Mouse (Mus musculus) heart, postnatal 36 days (tissue): Measurements from ENCODE around the gene Nol11. TPM values are rescaled to one million over a fixed set of nuclear protein-coding genes. Genes with fewer than 3 reads are reported as not detected.
"Not testable (repeated sequence)": the region's sequence is repeated elsewhere in the genome, so short reads cannot be mapped to it uniquely, and the experiment has no call there.

Experiments used
- DNase-seq, 2 experiments: peaks; one replicate each; pipeline ENCODE4 v3.0.0; 2021 to 2022
- intact Hi-C: fragments of 180-260 bp; cut with DNase I; formaldehyde crosslinking; loops from one replicate; pipeline ENCODE4 v1.15.1; 2025
- total RNA-seq, 2 experiments: library from RNA; stranded (reverse); gene quantifications; 2 replicates each; pipeline ENCODE4 v1.2.3; 2021

The Nol11 gene
- total RNA-seq, 2 experiments from 2014 or later, result 17.1 to 19.3 TPM

DNA sequence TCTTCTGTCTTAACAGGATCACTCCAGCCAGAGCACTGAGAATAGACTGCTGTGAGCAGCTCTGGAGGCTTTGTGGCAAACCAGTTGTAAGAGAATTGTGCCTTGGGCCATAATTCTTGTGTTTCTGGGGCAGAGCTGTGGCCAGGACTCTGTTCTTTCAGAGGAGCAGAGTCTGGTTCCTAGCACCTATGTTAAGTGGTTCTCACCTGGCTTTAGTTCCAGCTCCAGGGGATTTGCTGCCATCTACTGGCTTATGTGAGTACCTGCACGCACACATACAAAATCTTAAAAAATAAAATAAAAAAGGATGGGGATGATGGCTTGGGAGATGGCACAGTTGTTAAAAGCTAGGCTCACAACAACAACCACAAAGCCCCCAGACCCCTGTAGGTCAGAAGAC lies 30.1 kb downstream of the Nol11 start:
- no peak for DNase-seq
- intact Hi-C loops, result no loop called here

DNA sequence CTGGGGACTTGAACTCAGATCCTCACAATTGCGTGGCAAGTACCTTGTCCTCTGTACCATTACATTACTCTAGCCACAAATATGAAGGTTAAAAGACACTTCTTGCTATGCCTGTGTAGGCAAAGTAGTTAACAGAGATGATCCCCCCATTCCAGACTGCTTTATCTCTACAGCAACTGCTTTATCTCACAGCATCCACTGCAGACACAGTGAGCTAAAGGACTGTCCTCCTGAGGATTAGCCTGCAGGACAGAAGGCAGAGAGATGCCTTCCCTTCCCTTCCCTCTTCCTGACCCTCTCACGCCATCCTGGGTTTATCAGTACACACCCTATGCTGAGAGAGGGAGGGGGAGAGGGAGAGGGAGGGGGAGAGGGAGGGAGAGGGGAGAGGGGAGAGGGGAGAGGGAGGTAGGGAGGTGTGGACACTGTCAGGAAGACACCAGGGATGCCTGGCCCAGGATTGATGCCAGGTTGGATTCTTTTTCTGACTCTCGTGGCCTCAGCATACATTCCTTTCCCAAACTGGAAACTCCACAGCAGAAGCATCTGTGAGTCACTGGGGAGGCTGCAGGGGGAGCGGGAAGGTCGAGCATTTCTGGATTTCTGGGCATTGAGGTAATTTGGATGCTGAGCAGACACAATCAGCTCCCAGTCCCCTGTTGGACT lies 32.1 kb downstream of the Nol11 start:
- no peak for DNase-seq
- intact Hi-C loops, result no loop called here

DNA sequence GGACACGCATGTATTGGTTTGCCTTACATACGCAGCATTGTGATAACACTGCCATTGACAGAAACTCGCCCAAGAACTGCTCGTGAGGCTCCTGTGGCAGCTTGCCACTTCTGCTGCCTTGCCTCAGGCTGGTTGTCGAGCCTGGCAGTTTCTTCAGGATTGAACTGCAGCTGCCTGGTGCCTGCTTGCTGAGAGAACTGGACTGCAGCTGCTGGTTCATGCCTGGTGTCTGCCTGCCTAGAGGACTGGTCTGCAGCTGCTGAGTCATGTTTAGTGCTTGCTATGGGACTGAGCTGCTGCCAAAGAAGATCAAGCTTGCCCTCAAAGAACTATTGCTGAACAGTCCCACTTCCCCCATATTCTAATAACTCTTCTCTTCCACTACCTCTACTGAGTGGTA lies 33.9 kb downstream of the Nol11 start:
- intact Hi-C loops, result no loop called here
- no peak for DNase-seq

DNA sequence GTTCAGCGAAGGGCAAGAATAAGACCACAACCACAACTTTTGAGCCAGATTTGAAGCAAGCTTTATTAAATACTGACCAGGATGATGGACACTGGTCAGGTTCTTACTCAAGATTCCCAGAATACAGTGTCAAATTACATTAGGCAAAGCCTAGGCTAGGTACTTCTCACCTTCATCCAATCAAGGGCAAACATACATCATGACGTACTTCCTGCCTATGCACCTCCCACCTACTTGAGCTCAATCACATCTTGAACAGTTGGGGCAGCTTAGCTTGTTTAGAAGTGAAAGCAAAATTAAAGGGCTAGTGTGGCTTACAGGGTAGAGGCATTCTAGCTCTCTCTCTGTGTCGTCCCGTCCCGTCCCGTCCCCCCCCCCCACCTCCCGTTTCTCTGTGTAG lies 34.8 kb downstream of the Nol11 start:
- no peak for DNase-seq
- intact Hi-C loops, result loop anchor here (5.0 kb wide), 1 partner anchor 47 kb away; no protein-coding TSS in a partner anchor

DNA sequence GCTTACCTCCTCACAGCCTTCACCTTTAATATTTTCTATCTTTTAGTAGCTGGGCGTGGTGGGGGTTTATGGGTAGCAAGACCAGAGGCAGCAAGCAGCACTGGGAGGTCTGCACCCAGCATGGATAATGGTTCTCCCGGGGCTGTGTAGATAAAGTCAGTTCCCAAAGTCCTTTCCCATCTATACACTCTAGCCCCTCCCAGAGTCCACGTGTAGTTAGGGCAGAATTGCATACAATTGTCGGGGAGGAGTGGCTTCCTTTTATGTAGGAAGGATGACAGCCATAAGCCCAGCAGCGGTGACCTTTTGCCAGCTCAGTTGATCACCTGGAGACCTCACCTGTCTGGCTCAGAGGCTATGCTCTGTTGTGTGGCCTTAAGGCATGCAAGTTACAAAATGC lies 35.5 kb downstream of the Nol11 start:
- no peak for DNase-seq
- intact Hi-C loops, result loop anchor here (5.0 kb wide), 1 partner anchor 46 kb away; no protein-coding TSS in a partner anchor

DNA sequence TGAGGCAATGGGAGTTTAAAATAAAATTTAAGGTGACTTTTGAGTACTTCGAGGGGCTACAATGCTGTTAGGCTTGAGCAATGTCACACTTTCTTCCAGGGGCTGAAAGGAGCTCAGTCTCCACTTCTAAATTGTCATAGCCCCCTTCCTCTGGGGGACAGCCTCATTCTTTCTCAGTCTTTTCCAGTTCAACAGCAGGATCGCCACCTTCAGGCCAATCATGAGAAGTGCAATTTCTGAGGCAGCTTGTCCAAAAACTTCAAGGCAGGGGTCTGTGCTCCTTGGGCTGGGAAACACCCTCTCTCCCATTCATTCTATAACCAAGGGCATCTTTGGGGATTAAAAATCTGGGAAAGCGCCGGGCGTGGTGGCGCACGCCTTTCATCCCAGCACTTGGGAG lies 37.4 kb downstream of the Nol11 start:
- intact Hi-C loops, result loop anchor here (5.0 kb wide), 1 partner anchor 45 kb away; no protein-coding TSS in a partner anchor
- peak in 1 of 2 experiments; percentile 10 for DNase-seq

DNA sequence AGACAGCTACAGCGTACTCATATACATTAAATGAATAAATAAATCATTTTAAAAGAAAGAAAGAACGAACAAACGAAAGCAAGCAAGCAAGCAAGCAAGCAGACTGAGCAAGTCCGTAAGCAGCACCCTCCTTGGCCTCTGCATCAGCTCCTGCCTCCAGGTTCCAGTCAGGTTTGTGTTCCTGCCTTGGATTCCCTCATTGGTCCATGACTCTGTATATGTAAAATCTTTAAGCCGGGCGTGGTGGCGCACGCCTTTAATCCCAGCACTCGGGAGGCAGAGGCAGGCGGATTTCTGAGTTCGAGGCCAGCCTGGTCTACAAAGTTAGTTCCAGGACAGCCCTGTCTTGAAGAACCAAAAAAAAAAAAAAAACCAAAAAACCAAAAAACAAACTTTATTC lies 45.2 kb downstream of the Nol11 start:
- DNase-seq, intact Hi-C loops: not testable (repeated sequence)

DNA sequence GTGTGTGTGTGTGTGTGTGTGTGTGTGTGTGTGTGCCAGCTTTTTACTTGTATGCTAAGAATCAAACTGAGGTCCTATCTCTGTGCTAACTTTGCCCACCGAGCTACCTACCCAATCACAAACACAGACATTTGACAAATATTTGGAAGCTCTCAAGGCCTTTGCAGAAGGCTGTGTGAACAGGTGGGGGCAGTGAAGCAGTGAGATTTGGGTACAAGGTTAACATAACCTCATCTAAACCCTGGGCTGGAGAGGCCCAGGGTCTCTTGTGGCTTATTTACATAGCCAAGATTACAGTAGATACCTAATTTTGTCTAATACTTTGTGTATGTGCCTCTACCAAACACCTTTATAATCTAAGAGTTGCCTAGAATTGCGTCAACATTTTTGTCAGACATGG lies 46.8 kb downstream of the Nol11 start:
- intact Hi-C loops, result no loop called here
- no peak for DNase-seq

DNA sequence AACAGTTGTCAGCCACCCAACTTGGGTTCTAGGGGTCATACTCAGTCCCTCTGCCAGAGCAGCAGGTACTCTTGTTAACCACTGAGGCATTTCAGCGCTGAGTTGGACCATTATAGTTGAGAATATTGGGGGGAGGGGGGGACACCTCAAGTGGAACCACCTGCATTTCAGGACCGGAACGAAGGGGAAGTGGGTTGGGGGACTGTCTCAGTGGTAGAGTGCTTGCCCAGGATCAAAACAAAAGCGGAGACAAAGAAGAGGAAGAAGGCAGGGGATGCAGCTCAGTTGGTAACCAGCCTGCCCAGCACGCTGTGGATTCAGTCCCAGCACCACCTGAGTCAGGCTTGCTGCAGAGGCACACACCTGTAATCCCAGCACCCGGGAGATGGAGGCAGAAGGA lies 48.4 kb downstream of the Nol11 start:
- intact Hi-C loops, result no loop called here
- no peak for DNase-seq

DNA sequence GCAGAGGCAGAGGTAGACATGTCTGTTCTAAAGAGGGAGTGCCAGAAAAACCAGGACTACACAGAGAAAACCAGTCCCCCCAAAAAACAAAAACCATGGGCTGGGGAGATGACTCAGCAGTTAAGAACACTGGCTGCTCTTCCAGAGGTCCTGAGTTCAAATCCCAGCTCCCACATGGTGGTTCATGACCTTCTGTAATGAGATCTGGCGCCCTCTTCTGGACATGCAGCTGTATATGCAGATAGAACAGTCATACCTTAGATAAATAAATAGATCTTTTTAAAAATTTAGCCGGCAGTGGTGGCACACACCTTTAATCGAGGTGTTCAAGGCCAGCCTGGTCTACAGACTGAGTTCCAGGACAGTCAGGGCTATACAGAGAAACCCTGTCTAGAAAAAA lies 50.5 kb downstream of the Nol11 start:
- intact Hi-C loops, result no loop called here
- no peak for DNase-seq

DNA sequence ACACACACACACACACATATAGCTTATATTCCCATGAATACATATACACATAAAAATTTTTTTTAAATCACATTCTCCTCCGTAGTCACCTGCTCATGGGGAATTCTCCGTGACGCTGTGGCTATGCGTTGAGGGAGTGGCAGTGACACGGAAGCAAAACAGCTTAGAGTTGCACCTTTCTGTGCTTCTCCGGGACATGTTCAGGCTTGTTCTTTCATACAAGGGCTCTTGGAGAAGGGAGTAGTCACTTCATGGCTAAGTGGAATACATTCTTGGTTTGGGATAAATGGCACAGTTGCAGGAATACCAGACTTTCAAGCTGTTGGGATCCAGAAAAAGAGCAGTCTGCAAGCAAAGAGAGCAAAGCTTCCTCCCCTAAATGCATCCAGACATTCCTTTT lies 51.6 kb downstream of the Nol11 start:
- intact Hi-C loops, result no loop called here
- no peak for DNase-seq

DNA sequence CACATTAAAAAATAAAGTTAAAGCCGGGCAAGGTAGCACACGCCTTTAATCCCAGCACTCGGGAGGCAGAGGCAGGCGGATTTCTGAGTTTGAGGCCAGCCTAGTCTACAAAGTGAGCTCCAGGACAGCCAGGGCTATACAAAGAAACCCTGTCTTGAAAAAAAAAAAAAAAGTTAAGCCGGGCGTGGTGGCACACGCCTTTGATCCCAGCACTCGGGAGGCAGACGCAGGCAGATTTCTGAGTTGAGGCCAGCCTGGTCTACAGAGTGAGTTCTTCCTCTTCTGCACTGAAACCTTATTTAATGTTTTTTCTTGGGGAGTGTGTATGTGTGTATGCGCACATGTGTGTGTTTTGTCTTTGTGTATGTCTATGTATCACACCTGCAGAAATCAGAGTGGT lies 52.7 kb downstream of the Nol11 start:
- intact Hi-C loops, DNase-seq: not testable (repeated sequence)

DNA sequence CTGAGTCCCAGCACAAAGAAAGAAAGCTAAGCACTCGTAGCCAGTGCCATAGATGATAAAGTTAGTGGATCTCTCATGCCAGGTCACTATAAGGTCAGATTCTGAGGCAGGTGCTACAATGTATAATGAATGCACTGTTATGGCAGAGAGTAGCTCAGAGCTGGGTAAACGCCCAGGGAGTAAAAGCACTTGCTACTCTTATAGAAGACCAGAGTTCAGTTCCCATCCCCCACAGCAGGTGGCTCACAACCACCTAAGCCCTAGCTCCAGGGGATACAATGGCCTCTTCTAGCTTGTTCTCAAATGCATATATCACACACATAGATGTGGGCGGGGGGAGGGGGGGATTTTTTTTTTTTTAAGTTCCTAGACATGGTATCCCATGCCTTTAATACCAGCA lies 53.4 kb downstream of the Nol11 start:
- DNase-seq, result no peak
- intact Hi-C loops, result no loop called here

DNA sequence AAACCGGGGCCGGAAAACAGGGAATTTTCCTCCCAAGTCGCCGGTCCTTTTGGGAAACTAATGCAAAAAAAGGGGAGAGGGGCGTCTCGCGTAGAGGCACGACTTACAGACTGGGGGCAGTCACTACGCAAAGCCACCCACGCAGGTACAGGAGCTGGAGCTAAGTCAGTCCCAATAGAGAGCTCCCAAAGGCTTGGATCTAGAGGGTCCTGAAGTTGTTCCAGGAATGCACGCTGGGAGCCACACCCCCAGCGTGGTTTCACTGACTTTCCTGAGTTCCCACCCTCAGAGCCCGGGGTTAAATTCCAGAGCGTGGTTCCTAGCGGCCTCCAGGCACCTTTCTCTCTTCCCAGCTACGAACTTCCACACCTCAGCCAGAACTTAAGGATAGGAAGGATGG lies 56.8 kb downstream of the Nol11 start:
- DNase-seq, result no peak
- intact Hi-C loops, result loop anchor here (2.0 kb wide), 1 partner anchor 28 kb away; no protein-coding TSS in a partner anchor

DNA sequence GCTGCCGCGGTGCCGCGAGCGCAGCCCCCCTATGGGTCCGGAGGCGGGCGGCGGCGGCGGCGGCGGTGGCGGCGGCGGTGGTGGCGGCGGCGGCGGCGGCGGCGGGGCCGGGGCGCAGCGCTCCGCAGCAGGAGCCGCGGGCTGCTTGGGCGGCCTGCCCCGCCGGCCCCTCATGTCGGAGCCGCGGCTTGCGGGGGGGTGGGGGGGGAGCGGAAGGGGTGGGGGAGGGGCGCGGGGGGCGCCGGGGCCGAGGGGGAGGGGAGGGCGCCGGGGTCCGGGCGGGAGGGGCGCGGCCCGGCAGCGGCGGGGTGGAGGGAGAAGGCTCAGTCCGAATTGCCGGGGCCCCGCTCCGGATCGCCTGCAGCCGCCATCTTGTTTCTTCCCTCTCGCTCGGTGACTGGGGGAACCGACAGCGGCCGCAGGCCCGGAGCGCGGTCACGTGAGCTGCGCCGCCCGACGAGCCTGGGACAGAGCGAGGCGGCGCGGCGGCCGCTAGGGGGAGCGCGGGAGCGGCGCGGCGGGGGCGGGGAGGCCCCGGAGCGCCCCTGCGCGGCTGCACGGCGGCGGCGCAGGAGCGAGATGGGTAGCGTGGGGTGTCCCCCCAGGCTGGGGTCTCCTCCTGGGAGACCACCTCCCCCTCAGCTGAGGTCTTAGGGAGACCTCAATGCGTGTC lies 57.3 kb downstream of the Nol11 start, which contains the start of gene Bptf:
Bptf (minus strand) TSS at position 379 of the 673 bp plus-strand sequence.
- peak; percentile 91 to 92 for DNase-seq
- intact Hi-C loops, result loop anchor here (2.0 kb wide), 1 partner anchor 27 kb away; no protein-coding TSS in a partner anchor

DNA sequence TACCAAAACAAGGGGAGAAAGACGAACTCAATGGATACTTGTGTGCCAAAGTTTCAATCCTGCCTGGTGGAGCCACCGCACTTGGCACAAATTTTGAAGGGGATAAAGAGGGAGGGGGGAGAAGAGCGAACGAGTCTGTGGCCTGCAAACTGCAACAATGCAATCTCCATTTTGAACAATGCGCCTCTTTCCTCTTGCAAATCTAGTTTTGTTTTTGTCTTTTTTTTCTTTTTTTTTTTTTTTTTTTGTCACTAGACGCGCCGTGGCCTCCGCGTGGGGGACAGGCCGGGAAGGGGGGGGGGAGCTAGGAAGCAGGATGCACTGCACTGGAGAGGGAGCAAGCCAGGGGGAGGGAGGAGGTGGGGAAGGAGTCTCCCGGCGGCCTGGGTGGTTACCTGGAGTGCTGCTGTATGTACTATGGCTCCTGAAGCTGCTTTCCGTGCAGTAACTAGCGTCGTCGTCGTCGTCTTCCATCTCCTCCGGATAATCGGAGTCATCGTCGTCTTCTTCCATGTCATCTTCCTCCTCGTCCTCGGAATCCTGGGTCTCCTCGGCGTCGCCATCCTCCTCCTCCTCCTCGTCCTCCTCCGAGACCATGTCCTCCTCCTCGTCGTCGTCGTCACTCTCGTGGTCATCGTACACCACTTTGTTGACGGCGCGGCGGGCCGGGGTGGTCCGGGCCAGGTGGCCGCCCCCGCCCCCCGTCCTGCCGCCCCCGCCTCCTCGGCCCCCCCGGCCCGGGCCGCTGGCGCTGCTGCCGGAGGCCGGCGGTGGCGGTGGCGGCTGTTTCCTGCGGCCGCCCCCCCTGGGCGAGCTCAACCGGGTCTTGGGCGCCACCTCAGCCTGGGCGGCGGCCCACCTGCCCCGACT lies 58.1 kb downstream of the Nol11 start:
- peak; percentile 63 to 76 for DNase-seq
- intact Hi-C loops, result no loop called here

DNA sequence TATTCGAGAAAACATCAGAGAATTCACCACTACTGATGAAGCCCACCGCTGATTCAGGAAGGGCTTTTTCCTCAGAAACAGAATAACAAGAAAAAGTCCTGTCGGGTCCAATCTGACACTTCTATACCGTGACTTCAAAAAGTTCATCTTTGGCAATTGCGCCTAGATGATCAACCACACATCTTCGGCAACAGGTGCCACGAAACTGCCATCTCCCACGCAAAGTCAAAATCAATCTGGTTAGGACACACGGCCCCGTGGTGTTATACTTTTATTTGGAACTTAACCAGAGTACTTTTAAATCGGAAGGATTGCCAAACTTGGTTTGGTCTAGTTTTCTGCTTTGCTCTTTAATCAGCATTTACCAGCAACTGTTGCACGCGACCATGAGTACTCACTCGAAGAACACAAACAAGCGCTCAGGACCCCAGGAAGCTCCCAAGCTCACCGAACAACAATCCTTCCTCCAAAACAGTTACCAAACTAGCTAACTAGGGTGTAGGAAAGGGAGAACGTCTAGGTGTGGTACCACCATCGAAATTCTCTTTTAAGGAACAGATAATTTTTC lies 58.9 kb downstream of the Nol11 start:
- intact Hi-C loops, result no loop called here
- no peak for DNase-seq

DNA sequence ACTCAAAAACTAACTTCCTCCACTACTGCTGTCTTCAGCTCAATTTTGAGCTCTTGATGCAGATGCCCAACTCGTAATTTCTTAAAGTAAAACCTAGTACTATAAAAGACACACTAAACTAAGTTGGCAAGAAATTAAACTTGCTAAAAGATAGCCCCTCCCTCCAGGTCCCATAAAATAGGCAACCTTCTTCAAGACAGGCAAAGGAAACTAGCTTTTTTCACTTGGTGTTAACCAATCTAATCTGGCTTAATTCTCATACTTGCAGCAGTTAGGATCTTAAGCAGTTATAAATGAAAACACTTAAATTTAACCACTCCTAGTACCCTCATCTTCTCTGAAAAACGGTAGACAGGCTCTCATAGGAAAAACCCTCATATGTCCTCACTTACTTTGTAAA lies 59.5 kb downstream of the Nol11 start:
- DNase-seq, result no peak
- intact Hi-C loops, result no loop called here

DNA sequence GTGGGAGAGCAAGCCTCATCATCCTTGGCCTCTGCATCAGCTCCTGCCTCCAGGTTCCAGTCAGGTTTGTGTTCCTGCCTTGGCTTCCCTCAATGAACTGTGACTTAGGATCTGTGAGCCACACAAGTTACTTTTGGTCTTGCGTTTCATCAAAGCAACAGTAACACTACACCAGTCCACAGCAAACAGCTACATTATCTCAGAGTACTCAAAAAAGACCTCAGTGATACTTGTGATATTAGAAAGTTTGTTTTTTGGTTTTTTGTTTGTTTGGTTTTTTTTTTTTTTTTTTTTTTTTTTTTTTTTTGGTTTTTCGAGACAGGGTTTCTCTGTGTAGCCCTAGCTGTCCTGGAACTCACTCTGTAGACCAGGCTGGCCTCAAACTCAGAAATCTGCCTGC lies 62.5 kb downstream of the Nol11 start:
- intact Hi-C loops, result not testable (repeated sequence)

DNA sequence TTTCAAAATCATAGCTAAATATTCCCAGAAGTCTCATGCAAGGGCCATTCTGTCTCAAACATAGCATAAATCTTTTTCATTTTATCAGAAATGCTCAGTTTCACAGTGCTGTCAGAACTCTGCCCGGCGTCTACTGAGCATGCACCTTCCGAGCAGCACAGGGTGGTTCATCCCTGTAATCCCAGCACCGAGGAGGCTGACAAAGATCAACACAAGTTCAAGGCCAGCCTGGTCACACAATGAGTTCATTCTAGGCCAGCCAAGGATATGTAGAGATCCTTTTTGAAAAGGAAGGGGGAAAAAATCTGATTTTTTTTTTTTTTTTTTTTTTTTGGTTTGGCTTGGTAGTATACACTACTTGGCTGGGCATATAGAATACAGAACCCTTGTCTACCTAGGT lies 64.2 kb downstream of the Nol11 start:
- DNase-seq, result no peak
- intact Hi-C loops, result no loop called here

More for the DNA sequence above, 62.5 kb downstream of the Nol11 start:
- not testable (repeated sequence) for DNase-seq

DNA sequence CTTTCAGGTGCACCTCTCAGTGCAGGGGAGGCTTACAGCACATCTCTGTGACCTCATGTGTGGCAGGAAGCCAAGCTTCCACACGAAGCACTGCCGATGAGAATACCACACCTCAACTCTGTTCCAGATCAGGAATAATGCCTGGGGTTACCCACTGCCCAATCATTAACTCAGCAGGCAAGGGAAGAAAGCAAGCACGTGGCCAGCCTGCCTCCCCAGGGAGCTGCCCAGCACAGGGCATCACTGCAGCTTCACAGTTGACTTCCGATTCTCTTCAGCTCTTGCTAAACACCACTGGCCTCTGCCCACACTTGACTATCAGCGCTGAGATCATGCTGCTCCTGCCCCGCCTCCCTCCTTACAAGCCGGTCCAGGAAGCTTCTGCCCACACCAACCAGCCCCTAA lies 64.9 kb downstream of the Nol11 start:
- DNase-seq, result peak; percentile 34 to 42
- intact Hi-C loops, result no loop called here
